Mouse (Mus musculus): Measurements from ENCODE around the gene Rnf19b. TPM values are rescaled to one million over a fixed set of nuclear protein-coding genes. Genes with fewer than 3 reads are reported as not detected.

Gene Rnf19b
- polyA plus RNA-seq, 1 experiment = 47.8 TPM

DNA sequence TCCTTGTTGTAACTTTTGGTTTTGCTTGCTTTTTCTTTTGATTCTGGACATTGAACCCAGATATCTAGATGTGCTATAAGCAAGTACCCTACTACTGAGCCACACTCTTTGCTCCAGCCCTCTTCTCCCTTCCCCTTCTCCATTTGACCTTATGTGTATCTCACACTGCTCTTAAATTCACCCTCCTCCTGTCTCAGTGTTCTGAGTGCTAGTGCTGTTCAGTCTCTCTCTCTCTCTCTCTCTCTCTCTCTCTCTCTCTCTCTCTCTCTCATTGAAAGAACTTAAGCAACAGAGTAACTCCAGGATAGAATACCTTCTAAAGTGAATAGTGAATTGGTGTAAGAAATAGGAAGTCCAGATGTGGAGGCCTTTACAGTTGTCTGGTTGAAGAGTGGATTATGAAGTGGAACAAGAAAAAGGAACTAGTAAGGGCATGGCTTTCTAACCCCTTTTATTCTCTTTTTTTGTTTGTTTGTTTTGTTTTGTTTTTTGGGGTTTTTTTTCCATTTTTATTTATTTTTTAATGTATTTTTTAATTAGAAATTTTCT is 7.7 kb downstream of the Rnf19b start:
- DNase-seq (ENCODE audit: extremely low spot score in 1 of 2, low spot score in 1 of 2) = no peak

DNA sequence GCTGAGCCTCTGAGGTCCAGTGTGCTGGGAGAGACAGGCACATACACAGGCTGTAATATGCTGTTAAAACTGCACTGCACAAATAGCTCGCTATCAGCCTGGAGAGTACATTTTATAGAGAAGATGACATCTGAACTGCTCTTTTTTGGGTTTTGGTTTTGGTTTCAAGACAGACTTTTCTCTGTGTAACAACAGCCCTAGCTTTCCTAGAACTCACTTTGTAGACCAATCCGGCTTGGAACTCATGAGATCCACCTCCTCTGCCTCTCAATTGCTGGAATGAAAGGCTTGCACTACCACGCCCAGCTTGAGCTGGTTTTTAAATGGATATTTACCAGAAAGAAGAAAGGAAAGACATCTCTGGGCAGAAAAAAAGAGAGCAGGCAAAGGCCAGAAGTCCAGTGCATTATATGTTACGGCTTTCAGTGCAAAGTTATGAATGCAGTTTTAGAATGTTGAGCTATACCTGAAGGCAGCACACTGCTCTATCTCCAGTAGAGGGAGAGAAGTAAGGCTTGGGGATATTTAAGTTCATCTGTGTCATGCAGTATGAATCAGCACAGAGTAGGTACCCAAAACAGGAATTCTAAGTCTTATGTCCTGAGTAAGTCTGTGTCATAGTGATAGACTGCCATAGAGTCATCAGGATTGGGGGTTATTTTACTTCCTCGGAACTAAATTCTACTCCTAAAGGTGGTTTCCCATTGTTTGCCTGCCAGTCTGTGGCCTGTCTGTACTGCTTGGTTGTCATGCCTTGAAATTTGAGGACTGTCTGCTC is 9.8 kb downstream of the Rnf19b start:
- DNase-seq (ENCODE audit: extremely low spot score in 1 of 2, low spot score in 1 of 2) = no peak

DNA sequence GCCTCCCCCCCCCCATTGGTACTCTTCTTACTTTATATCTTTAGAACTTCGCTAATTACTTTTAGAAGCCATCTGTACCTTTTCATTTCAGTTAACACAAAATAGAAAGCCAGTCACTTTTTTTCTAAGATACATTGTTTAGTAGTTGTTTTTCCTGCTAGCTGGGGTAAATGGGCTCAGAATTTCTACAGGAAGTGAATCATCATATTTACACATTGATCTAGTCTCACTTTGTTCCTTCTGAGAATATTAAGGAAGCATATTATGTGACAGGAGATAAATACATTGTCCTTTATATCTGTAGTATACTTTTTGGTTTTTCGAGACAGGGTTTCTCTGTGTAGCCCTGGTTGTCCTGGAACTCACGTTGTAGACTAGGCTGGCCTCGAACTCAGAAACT is 10.8 kb downstream of the Rnf19b start:
- no peak for DNase-seq (ENCODE audit: extremely low spot score in 1 of 2, low spot score in 1 of 2)

DNA sequence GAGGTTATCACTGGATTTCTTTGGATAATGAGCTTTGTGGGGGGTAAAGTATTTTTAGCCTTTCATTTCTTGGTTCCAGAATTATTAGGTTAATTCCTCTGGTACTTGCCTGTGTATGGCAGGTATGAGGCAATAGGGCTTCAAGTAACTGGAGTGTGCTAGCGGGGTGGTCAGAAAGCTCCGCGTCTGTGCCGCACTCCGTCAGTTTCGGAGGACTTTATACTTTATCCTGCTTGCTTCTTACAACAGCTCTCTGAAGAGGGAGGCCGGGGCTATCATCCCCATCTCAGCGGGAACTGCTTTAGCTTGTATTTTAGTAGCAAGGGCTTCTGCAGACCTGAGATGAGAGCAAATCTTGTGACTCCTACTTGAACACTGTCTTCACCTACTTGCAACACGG is 21.1 kb downstream of the Rnf19b start:
- no peak for DNase-seq (ENCODE audit: extremely low spot score in 1 of 2, low spot score in 1 of 2)

DNA sequence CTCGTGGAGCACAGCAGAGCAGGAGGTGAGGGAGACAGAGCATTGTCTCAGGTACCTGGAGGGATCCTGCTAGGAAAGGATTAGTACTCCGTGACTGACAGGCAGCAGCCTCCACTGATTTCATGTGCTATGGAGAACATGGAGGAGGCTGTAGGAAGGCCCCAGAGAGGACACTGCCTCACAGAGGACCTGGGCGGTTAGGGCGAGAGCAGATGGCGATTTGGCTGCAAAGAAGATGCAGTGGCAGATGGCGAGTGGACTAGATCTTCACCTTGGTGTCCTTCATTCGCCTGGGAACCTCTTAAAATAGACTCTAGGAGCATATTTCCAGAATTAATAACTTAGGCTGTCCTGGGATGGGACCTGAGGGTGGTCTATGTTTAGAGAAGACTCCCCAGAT is 23.0 kb downstream of the Rnf19b start:
- DNase-seq (ENCODE audit: extremely low spot score in 1 of 2, low spot score in 1 of 2) = no peak

DNA sequence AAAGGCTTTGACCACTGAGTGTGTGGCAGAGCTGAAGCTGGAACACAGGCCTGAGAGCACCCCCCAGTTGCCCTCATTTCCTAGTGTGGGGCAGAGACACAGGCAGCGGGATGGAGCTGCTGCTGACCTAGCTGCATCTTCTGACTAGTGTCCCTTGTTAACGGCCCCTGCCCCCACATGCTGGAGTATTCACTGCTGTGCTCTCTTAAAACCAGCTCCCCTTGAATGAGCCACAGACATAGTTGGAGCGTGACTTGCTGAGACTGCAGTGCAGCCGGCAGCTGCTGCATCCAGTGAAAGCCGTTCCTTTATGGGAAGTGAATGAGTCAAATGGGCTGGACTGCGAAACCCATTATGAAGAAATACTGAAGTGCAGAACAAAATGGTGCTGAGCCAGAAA is 23.4 kb downstream of the Rnf19b start:
- DNase-seq (ENCODE audit: extremely low spot score in 1 of 2, low spot score in 1 of 2) = peak in 1 of 2 experiments; percentile 39

DNA sequence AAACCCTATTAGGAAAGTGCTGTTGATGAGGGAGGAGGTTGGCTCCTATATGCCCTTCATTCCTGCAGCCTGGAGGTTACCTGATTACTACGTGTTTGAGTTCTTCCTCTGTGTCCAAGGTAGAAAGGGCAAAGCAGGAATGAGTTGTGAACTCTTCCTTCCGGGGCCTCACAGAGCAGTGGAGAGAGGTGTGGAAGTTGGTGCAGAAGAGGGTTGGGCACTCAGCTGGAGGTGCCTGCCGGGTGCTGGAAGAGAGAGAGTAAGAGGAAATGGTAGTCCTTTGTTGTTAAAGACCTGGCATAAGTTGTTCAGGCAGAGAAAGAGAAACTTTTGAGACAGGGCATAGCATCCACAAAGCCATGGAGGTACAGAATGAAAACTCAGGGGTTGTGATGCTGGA is 23.9 kb downstream of the Rnf19b start:
- DNase-seq (ENCODE audit: extremely low spot score in 1 of 2, low spot score in 1 of 2) = no peak

DNA sequence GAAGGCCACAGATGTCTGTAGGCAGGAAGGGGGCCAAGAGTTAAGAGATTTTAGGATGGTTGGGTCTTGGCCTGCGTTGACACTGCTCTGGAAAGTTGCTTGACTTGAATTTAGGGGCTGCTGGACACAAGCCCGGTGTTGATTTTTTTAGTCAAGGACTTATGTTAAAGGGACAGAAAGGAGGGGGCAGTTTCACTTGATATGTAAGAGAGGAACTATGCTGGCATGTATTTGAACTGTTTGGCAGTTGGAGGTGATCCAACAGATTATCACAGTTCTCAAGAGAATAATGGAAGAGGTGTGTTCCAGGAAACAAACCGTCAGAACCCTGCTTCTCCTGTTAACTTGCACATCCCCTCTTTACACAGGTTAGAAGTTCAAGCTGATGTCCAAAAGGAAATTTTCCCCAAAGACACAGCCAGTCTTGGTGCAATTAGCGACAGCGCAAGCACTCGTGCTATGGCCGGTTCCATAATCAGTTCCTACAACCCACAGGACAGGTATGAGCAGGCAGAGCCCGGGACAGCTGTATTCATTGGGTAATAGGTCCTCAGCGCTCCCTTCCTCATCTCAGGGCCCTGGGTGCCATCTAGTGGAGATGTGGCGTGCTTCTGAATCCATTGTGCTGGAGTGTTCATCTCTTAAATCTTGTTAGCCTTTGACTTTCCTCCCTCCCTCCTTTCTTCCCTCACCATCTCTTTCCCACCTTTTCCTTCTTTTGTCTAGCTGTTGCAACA is 24.5 kb downstream of the Rnf19b start:
- DNase-seq (ENCODE audit: extremely low spot score in 1 of 2, low spot score in 1 of 2) = peak; percentile 19 to 78

DNA sequence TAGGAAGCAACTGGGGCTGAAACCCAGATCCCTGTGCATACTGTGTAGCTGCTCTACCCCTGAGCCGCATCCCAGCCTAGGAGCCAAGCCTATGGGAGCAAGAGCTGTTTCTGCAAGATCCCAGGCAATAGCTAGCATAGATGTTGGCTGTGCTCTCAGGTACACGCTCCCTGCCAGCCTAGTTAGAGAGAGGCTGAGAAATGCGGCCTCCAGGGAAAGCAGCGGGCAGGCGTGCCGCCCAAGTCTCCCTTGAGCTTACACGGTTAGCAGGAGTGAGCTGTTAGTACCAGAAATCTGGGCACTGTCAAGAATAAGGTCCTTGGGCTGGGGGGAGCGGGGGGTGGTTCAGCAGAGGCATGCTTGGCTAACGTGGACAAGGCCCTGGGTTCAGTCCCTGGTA is 26.8 kb downstream of the Rnf19b start:
- DNase-seq (ENCODE audit: extremely low spot score in 1 of 2, low spot score in 1 of 2) = no peak

DNA sequence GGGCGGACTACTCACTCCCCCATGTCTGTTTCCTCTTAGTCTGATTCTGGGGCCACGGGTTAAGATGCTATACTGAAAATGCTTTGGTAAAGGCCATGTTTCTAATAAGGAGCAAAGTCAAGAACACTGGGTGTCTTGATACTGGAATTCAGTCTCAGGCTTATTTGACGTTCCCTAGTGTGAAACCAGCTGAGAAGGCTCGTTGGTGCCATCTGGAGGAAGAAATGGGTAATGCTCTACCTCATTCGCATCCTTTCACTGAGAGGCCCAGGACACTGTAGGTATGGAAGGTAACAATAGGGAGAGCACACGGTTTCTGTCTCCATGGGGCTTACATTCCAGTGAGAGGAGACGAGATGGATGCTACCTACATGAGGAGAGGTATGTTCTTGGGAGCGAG is 28.0 kb downstream of the Rnf19b start:
- DNase-seq (ENCODE audit: extremely low spot score in 1 of 2, low spot score in 1 of 2) = peak in 1 of 2 experiments; percentile 91

DNA sequence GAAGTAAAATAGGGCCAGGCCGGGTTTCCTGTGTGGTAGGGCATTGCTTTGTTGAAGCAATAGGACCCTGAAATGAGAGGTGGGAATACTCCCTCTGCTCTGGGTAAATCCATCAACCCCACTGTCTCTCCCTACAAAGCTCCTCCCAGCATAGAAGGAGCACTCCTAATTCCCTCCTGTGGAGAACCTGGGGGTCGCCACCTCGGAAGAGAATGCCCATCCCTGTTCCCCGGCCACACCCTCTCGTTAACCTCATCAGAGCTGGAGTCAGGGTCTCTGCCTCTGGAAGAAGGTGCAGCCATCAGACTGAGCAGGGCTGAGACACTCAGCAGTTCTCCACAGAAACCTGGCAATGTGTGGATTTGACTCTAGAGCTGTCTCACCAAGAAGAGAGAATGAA is 29.8 kb downstream of the Rnf19b start:
- no peak for DNase-seq (ENCODE audit: extremely low spot score in 1 of 2, low spot score in 1 of 2)

DNA sequence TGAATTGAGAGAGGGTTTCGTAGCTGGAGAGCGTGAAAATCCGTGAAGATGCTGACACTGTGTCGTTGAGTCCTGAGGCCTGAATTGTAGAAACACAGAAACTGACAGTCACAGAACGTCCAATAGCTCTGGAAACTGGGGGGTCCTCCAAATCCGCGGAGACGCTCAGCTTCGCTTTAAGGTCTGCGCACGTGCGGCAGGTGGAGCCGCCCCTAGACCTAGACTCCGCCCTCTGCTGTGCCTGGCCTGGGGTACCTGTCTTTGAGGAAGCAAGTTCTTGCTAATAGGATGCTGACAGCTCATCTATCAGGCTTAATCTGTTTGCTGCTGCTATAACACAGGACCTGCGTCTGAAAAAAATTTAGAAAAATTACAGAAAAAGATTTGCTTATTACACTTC is 37.2 kb downstream of the Rnf19b start:
- no peak for DNase-seq (ENCODE audit: extremely low spot score in 1 of 2, low spot score in 1 of 2)

DNA sequence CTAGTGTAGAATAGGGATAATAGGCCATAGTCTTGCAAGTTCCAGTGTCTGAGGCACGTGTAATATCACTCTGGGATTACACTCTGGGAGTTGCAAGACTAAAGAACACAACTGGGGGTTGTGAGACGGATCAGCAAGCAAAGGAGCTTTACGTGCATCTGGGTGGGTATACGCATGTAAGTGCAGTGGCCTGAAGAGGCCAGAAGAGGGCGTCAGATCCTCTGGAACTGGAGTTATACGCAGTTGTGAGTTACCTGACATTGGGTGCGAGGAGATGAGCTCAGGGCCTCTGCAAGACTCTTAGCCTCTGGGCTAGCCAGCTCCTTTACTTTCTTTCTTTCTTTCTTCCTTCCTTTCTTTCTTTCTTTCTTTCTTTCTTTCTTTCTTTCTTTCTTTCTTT is 38.9 kb downstream of the Rnf19b start:
- no peak for DNase-seq (ENCODE audit: extremely low spot score in 1 of 2, low spot score in 1 of 2)

DNA sequence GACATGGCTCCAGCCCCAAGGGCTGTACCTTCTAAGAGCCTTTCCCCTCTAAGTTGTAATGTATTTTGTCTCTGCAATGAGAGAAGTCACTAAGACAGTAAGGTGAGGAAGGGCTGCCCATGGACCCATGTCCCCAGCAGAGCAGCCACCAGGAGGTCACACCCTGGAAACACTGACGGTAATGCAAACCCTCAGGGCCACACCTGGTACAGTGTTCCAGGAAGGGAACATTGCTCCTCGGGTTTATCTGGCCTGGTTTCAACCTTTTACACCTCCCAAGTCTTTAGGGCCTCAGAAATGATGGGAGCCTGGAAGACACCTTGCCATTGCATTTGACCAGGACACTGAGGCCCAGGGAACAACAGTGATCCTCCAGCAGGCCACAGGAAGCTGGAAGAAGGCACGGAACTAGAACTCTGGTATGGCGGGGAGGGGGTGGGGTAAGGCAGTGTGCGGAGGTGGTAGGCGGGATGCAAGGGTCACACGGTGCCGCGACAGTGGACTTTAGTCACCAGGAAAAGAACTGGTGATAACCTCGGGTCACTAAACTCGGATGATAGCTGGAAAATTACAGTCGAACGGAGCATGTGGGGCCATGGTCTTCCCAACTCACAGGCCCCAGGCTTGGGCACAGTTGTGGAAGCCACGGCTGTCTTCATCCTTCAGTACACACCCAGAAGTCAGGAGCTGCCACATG is 44.2 kb downstream of the Rnf19b start:
- no peak for DNase-seq (ENCODE audit: extremely low spot score in 1 of 2, low spot score in 1 of 2)

DNA sequence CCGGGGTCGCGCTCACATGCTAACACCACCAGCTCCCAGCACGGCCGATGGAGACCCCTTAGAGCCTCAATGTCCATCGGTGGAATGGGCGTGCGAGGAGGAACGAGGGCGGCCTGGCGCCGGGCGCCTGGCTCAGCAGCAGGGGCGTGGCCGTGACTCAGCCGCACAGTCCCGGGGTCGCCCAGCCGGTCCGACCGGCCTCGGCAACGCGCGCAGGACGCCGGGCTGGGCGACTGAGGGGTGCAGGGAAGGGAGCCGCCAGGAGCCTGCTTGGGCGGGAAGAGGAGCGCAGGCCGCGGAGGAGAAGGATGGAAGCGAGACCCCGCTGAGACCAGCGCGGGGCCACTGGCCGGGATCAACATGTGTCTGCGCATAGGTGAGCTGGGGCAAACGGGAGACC is 47.3 kb downstream of the Rnf19b start, which contains the start of gene Tmem54:
TSS of gene Tmem54 (plus strand) at position 193 of the 400 bp plus-strand sequence.
- DNase-seq (ENCODE audit: extremely low spot score in 1 of 2, low spot score in 1 of 2) = no peak

DNA sequence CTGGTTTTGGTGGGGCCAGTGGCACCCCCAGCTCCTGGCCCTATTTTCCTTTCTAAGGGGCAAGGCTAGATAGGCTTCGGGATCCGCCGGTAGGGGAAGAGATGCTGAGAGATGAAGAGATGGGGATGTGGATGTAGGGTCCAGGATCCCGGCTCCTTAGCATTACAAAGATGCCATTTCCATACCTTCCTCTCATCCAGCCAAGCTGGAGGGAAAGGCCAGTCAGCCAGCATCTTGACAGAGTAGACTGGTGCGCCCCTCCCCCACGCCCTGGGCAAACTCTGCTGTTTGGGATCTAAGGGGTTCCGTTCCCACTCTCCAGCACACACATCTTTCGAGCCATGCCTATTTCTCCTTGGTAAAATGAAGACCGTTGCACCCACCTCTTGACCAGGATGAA is 48.0 kb downstream of the Rnf19b start:
- no peak for DNase-seq (ENCODE audit: extremely low spot score in 1 of 2, low spot score in 1 of 2)

DNA sequence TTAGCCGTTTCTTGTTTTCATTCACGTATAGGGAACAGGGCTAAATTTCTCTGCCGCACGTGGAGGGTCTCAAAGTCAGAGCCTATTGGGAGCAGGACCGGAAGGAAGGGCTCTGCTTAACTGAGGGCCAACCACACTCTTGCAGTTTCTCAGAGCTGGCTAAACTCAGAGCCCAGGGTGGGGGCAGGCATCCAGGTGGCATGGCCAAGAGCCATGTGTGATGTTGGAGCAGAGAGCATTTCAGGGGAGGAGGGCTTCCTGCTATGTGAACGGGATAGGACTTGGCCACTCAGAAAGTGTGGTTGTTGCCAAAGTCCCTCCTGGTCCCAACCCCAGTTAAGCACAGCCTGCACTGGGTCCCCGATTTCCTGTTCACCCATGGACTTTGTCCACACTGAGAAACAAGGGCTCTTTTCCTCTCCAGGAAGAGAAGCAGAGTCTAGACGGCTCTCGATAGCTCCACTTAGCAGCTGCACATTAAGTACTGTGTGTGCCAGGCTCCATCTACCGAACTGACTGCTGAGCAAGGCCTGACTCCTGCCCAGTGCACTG is 49.4 kb downstream of the Rnf19b start:
- no peak for DNase-seq (ENCODE audit: extremely low spot score in 1 of 2, low spot score in 1 of 2)

DNA sequence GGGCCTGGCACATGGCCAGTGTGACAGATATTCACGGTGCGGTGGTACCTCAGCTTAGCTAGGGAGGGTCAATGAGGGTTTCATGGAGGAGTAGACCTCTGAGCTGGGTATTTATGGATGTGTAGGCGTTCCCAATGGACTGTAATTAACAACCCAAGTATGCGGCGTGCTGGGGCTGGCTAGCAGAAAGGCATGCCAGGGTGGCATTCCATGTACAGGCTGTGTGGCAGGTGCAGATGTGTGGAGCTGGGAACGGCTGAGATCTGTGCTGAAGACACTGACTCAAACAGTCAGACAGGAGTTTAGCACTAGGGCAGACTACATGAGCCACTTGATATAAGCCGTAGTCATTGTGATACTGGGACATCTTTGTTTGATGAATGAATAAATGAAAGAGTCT is 50.6 kb downstream of the Rnf19b start:
- no peak for DNase-seq (ENCODE audit: extremely low spot score in 1 of 2, low spot score in 1 of 2)

DNA sequence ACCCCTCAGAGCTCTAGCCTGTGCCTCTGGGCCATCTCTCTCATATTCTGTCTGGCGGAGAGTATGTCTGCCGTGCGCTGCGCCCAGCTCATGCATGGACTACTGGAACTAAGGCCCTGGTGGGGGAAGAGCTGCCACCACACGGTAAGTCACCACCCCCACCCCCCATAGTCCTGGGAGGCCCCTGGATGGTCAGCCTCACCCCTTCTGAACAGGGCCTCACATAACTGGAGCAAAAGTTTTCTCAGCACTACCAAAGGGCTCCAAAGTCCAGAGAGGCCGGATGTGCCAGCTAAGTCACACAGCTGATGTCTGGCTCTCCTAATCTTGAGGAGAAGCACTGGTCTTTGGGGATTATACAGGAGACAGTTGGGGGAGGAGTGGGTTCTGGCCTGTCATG is 52.7 kb downstream of the Rnf19b start:
- DNase-seq (ENCODE audit: extremely low spot score in 1 of 2, low spot score in 1 of 2) = no peak

DNA sequence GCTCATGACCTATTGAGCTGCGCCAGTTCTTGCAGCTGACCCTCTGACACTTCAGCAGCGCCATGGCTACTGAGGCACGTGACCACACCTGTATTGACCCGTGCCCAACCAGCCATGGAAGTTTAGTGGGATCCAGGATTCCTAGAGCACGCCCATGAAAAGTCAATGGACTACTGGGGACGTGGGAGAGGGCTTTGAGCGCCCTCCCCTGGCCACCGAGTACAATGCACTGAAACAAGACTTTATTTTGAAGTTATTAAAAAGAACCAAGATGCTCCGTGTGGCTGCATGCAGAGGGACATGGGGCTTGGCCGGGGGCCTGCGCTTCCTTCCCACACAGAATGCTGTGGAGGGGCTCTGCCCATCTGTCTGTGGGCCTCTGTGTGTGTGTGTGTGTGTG is 53.3 kb downstream of the Rnf19b start:
- no peak for DNase-seq (ENCODE audit: extremely low spot score in 1 of 2, low spot score in 1 of 2)

DNA sequence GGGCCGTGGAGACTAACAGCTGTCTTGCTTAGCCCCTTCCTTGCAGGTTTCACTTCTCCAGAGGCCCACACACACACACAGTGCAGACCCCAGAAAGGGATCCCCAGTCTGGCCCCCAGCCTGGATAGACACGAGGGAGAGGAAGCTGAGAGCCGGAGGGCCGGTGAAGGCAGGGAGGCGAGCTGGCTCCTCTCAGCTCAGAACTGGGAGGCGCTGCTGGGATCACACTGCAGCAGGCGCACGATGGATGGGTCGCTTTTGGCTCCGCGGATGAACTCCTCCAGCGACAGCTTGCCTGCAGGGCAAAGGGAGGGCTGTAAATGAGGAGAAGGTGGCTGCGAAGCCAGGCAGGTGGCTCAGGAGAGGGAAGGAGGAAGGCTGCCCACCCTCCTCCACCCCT is 54.2 kb downstream of the Rnf19b start:
- DNase-seq (ENCODE audit: extremely low spot score in 1 of 2, low spot score in 1 of 2) = no peak
